Mouse (Mus musculus): ENCODE measurements around the gene Pappa. TPM values are rescaled to one million over a fixed set of nuclear protein-coding genes. Genes with fewer than 3 reads are reported as not detected.

The Pappa gene
- total and polyA plus RNA-seq, 3 experiments, result not detected

DNA sequence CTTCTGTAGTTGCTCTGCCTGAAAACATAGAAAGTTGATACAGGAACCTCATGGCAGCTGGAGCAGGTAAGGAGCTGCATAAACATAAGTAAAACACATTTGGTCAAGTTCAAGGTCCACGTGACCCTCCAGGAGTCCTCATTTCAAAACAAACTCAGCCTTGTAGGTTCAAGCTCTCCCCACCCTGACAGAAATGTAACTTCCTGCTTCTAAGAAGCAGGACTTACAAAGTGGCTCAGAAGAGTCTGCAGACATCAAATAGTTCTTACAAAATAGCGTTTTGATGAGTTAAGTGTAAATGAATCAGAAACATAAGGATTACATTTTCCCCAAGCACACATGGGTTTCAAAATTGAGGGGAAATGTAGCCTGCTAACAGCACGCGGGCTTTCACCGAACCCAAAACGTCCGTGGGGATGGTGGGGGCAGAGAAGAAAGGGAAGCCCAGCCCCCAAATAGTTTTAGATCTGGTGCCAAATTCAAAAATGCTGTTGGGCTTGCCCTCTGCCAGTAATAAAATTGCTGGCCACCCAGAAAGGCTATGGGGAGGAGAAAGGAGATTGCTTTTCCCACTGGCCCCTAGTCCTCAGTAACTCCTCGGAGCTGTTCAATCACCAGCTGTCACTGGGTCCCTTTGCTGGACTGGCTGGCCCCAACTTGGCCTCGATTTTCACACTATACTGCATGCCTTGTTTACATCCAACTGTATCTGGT lies 93.8 kb downstream of the Pappa start:
- in situ Hi-C loops (cut with MboI; ENCODE audit: low pct_ligation_motif_present, low pct_unique_long_range_greater_than_20kb, low sequenced_read_pairs), result no loop called here
- Histone ChIP-seq H3K4me1 (ENCODE audit: control insufficient read depth in 1 of 2, insufficient read depth in 2 of 2) (no peaks in the 10 kb centered on the region), H3K9me3 (replicated peaks; ENCODE audit: low read length) (peaks cover 30% of the 10 kb centered on the region), H3K27me3 (replicated peaks) (no peaks in the 10 kb centered on the region), H3K79me2 (replicated peaks; ENCODE audit: control insufficient read depth, extremely low read depth, insufficient read depth, poor library complexity, severe bottlenecking) (no peaks in the 10 kb centered on the region), H3K27ac (ENCODE audit: insufficient read depth, low read depth) (no peak overlapping the region), H3K4me2 (ENCODE audit: insufficient read depth, low read depth, poor library complexity, severe bottlenecking) (no peak overlapping the region), H3K4me3 (replicated peaks in 1 of 3; ENCODE audit: low read depth in 2 of 3, low read length in 2 of 3, poor library complexity in 1 of 3) (no peak overlapping the region), H3K36me3 (replicated peaks in 1 of 2; ENCODE audit: control insufficient read depth in 1 of 2, insufficient read depth in 1 of 2, low read length in 1 of 2) (no peaks in the 10 kb centered on the region), H3K9ac (ENCODE audit: insufficient read depth, low read depth) (no peak overlapping the region)
- TF ChIP-seq ZMIZ1 (IDR thresholded peaks at IDR 0.05; ENCODE audit: low read depth, low read length), result no peak
- no peak for TF ChIP-seq JUND (conservative IDR thresholded peaks at IDR 0.05; ENCODE audit: low read depth, low read length)
- no peak for TF ChIP-seq ZKSCAN1 (IDR thresholded peaks at IDR 0.05; ENCODE audit: borderline replicate concordance, low read depth, low read length)
- no peak for TF ChIP-seq ELF1 (IDR thresholded peaks at IDR 0.05; ENCODE audit: low read depth, low read length)
- no peak for TF ChIP-seq EP300 (IDR thresholded peaks at IDR 0.05; ENCODE audit: low read length)
- TF ChIP-seq UBTF (IDR thresholded peaks at IDR 0.05; ENCODE audit: low read depth, low read length), result no peak
- TF ChIP-seq MYC (IDR thresholded peaks at IDR 0.05; ENCODE audit: low read depth, low read length), result no peak
- TF ChIP-seq ZC3H11A (IDR thresholded peaks at IDR 0.05; ENCODE audit: low read depth, low read length), result no peak
- no peak for TF ChIP-seq TCF12 (IDR thresholded peaks at IDR 0.05; ENCODE audit: low read depth, low read length)
- no peak for TF ChIP-seq USF2 (conservative IDR thresholded peaks at IDR 0.05; ENCODE audit: low read depth, low read length)
- no peak for TF ChIP-seq MEF2A (IDR thresholded peaks at IDR 0.05; ENCODE audit: borderline replicate concordance, low read depth, low read length)
- TF ChIP-seq BHLHE40 (IDR thresholded peaks at IDR 0.05; ENCODE audit: low read depth, low read length), result no peak
- TF ChIP-seq POLR2AphosphoS2 (IDR thresholded peaks at IDR 0.05; ENCODE audit: low read depth, low read length), result no peak
- TF ChIP-seq RAD21 (IDR thresholded peaks at IDR 0.05; ENCODE audit: low read depth, low read length), result no peak
- no peak for DNase-seq (ENCODE audit: extremely low read depth)
- dilution Hi-C loops (cut with MboI; ENCODE audit: extremely low pct_ligation_motif_present, extremely low pct_unique_long_range_greater_than_20kb, low sequenced_read_pairs), result no loop called here

DNA sequence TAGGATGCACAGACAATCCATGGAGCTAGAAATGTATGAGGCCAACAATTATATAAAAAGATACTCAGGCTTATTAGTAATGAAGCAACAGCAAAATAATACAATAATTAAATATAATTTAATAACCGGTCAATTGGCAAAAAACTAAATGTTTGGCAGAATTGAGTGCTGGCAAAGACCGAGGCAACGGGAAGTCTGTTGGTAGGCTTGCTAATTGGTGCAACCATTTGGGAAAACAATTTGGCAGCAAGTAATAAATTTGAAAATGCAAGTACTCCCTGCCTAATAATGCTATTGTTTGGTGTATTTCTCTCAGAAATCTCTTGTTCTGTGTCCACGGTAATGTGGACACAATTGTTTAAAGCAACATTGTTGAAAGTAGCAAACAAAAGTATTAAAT lies 99.9 kb downstream of the Pappa start:
- Histone ChIP-seq H3K36me3 (replicated peaks in 1 of 2; ENCODE audit: control insufficient read depth in 1 of 2, insufficient read depth in 1 of 2, low read length in 1 of 2) (no peaks in the 10 kb centered on the region), H3K4me1 (ENCODE audit: control insufficient read depth in 1 of 2, insufficient read depth in 2 of 2) (no peaks in the 10 kb centered on the region), H3K4me2 (ENCODE audit: insufficient read depth, low read depth, poor library complexity, severe bottlenecking) (no peak overlapping the region), H3K9ac (ENCODE audit: insufficient read depth, low read depth) (no peak overlapping the region), H3K79me2 (replicated peaks; ENCODE audit: control insufficient read depth, extremely low read depth, insufficient read depth, poor library complexity, severe bottlenecking) (no peaks in the 10 kb centered on the region), H3K9me3 (replicated peaks; ENCODE audit: low read length) (peaks cover 14% of the 10 kb centered on the region), H3K27me3 (replicated peaks) (no peaks in the 10 kb centered on the region), H3K27ac (ENCODE audit: insufficient read depth, low read depth) (no peak overlapping the region), H3K4me3 (replicated peaks in 1 of 3; ENCODE audit: low read depth in 2 of 3, low read length in 2 of 3, poor library complexity in 1 of 3) (no peak overlapping the region)
- in situ Hi-C loops (cut with MboI; ENCODE audit: low pct_ligation_motif_present, low pct_unique_long_range_greater_than_20kb, low sequenced_read_pairs) (no loop called here), dilution Hi-C loops (cut with MboI; ENCODE audit: extremely low pct_ligation_motif_present, extremely low pct_unique_long_range_greater_than_20kb, low sequenced_read_pairs) (no loop called here)
- no peak for TF ChIP-seq MYC (IDR thresholded peaks at IDR 0.05; ENCODE audit: low read depth, low read length)
- TF ChIP-seq BHLHE40 (IDR thresholded peaks at IDR 0.05; ENCODE audit: low read depth, low read length), result no peak
- TF ChIP-seq ZNF384 (IDR thresholded peaks at IDR 0.05; ENCODE audit: low read depth, low read length), result no peak
- no peak for TF ChIP-seq CHD1 (IDR thresholded peaks at IDR 0.05; ENCODE audit: low read depth, low read length)
- TF ChIP-seq IRF4 (IDR thresholded peaks at IDR 0.05; ENCODE audit: low read depth, low read length), result no peak
- TF ChIP-seq ZMIZ1 (IDR thresholded peaks at IDR 0.05; ENCODE audit: low read depth, low read length), result no peak
- no peak for TF ChIP-seq MAFK (IDR thresholded peaks at IDR 0.05; ENCODE audit: insufficient replicate concordance, low read length)
- no peak for TF ChIP-seq MXI1 (IDR thresholded peaks at IDR 0.05; ENCODE audit: low read depth, low read length)
- TF ChIP-seq SIN3A (IDR thresholded peaks at IDR 0.05; ENCODE audit: low read length), result no peak
- no peak for TF ChIP-seq MAX (IDR thresholded peaks at IDR 0.05; ENCODE audit: low read length)
- TF ChIP-seq GABPA (IDR thresholded peaks at IDR 0.05; ENCODE audit: insufficient replicate concordance, low read depth, low read length), result no peak
- TF ChIP-seq KAT2A (IDR thresholded peaks at IDR 0.05; ENCODE audit: insufficient replicate concordance, low read length), result no peak
- TF ChIP-seq PAX5 (IDR thresholded peaks at IDR 0.05; ENCODE audit: low read length), result no peak
- no peak for TF ChIP-seq JUND (conservative IDR thresholded peaks at IDR 0.05; ENCODE audit: low read depth, low read length)
- no peak for DNase-seq (ENCODE audit: extremely low read depth)
